Mouse (Mus musculus): ENCODE data around the gene Ccdc28a.

GRCm38 (mm10) chr10:18188564-18188963, 46.2 kb downstream of the Ccdc28a start:
- TF ChIP-seq CTCF (conservative IDR thresholded peaks at IDR 0.05; ENCODE audit: low read length), result no peak
- TF ChIP-seq POU5F1 (IDR thresholded peaks at IDR 0.05; ENCODE audit: borderline replicate concordance, low read length), result no peak
